Mouse (Mus musculus): Measurements from ENCODE around the gene Ppp2r5b. TPM values are rescaled to one million over a fixed set of nuclear protein-coding genes. Genes with fewer than 3 reads are reported as not detected.

Ppp2r5b gene
- polyA plus RNA-seq (2012; rRNA removed) = 243 and 258 TPM in 2 replicates

DNA sequence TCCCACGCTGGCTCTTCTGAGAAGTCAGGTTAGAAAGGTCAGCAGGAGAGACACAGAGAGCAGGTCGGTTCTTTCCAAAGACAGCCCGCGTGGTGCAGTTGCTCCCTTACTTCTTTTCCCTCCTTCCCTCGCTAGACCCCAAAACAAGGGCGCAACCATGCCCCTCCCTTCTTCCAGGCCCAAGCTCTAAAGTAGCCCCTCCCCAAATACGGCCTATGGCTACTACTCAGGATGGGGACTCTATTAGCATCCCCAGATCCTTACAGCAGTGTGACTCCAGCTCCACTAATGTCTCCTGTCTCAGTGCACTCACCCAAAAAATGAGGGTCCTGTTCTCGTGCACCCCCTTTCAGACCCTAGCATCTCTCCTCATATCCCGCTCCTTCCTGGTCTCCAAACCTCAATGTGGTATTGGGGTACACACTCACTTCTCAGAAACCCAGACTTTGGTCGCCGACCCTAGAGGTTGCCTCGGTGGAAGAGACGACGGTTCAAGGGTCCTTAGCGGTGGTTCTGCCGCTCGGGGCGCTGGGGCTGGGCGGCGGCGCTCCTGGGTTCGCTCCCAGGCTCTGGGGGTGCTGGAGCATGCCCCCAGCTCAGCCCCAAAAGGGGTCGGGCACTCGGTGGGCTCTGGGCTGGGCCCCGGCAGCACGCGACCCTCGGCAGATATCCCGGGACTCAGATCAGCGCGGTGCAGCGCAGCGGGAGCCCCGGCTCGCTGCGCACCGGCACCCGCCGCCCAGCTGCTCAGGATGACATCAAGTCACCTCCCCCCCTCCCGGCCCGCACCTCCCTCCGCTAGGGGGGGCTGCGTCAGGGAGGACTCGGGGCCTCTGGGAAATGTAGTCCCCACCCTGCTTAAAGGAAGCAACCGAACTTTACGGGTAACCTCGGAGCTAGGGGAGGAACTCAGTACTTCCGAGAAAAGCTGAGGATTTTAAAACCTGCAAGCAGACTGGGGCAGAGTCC lies at the start of gene Ppp2r5b:
Gene Ppp2r5b, minus strand, starts transcription at position 789 of the 969 bp plus-strand sequence.
- H3K4me3 ChIP-seq (replicated peaks; ENCODE audit: insufficient read depth, low read depth, low read length) = peak within 1 kb of the TSS; percentile 91
- no peaks in the 10 kb centered on the region for H3K27me3 ChIP-seq (ENCODE audit: control insufficient read depth, insufficient read depth, low read length)
- under 1% methylated on average over 48 of the region's 48 CpGs for WGBS
- H3K4me1 ChIP-seq (ENCODE audit: control insufficient read depth, insufficient read depth, low read length) = peaks cover 20% of the 10 kb centered on the region
- H3K27ac ChIP-seq (ENCODE audit: insufficient read depth, low read length) = peak within 1 kb of the TSS; percentile 93
- TF ChIP-seq POLR2A (IDR thresholded peaks at IDR 0.05; ENCODE audit: borderline replicate concordance, insufficient read depth, low read length) (peak; percentile 62; the same call in 1 of the 2 replicates), CTCF (IDR thresholded peaks at IDR 0.05; ENCODE audit: borderline replicate concordance, insufficient read depth, low read depth, low read length) (no peak)
- DNase-seq = peak; percentile 95 to 96

DNA sequence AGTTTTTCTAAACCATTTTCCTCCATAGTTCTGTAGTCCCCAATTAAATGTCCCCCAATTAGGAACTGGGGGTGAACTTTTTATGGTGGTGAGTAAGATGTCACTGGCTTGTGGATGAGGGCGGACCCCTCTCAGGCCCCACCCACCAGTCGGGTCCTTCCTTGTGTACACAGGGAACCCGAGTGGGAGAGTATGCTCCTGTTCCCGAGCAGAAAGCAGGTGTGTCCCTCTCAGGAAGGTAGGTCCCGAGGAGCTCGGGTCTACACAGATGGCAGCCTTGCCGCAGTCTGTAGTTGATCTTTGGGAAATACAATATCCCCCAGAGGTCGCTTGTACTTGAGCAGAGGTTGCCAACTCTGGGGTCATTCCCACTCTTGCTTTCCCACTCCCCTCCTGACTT lies 49.6 kb upstream of the Ppp2r5b start:
- 50% methylated on average over 8 of the region's 8 CpGs for WGBS
- peak overlapping the region; percentile 80 for H3K27ac ChIP-seq (ENCODE audit: insufficient read depth, low read length)
- TF ChIP-seq CTCF (IDR thresholded peaks at IDR 0.05; ENCODE audit: borderline replicate concordance, insufficient read depth, low read depth, low read length) (no peak), POLR2A (IDR thresholded peaks at IDR 0.05; ENCODE audit: borderline replicate concordance, insufficient read depth, low read length) (no peak)
- H3K4me1 ChIP-seq (ENCODE audit: control insufficient read depth, insufficient read depth, low read length) = peaks cover 75% of the 10 kb centered on the region
- no peak for DNase-seq
- no peak overlapping the region for H3K4me3 ChIP-seq (replicated peaks; ENCODE audit: insufficient read depth, low read depth, low read length)
- no peaks in the 10 kb centered on the region for H3K27me3 ChIP-seq (ENCODE audit: control insufficient read depth, insufficient read depth, low read length)

DNA sequence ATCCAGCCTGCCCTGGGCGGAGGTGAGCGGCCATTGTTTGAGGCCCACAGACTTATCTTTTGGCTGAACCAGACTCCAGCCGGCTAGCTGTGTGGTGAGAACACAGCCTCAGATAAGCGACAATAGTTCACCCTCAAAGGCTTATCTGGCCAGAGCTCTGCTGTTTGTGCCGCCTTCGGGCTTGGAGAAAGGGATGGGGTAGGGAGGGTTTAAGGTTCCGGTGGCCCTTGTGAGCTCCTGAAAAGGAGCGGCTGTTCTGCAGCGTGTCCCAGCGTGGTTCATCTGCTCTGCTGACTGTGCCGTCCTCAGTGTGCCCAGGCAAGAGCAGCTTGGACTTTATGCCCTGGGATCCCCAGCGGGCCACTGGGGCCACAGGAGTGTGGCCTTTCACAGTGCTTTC lies 48.8 kb upstream of the Ppp2r5b start:
- Histone ChIP-seq H3K4me3 (replicated peaks; ENCODE audit: insufficient read depth, low read depth, low read length) (no peak overlapping the region), H3K27ac (ENCODE audit: insufficient read depth, low read length) (no peak overlapping the region; the same call in 1 of the 2 replicates), H3K27me3 (ENCODE audit: control insufficient read depth, insufficient read depth, low read length) (no peaks in the 10 kb centered on the region), H3K4me1 (ENCODE audit: control insufficient read depth, insufficient read depth, low read length) (peaks cover 72% of the 10 kb centered on the region)
- no peak for DNase-seq
- TF ChIP-seq CTCF (IDR thresholded peaks at IDR 0.05; ENCODE audit: borderline replicate concordance, insufficient read depth, low read depth, low read length) (no peak), POLR2A (IDR thresholded peaks at IDR 0.05; ENCODE audit: borderline replicate concordance, insufficient read depth, low read length) (no peak)
- 83% methylated on average over 12 of the region's 12 CpGs for WGBS

DNA sequence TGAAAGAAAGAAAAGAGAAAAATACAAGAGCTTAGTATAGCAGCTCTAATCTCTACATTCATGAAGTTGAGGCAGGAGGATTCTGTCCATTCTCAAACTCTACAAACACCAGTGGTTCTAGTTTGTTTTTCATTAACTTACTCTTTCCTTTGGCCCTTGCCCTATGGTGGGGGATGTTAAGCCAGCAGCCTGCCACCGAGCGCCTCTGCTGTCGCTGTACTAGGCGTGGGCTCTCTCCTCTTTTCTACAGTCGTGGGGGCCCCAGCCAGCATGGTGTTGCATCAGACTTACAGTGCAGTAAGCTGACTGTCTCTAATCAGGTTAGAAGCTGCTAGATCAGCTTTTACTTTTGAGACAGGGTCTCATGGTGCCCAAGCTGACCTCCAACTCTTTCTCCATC lies 47.3 kb upstream of the Ppp2r5b start:
- no peak for TF ChIP-seq POLR2A (IDR thresholded peaks at IDR 0.05; ENCODE audit: borderline replicate concordance, insufficient read depth, low read length)
- no peak for TF ChIP-seq CTCF (IDR thresholded peaks at IDR 0.05; ENCODE audit: borderline replicate concordance, insufficient read depth, low read depth, low read length)
- Histone ChIP-seq H3K27me3 (ENCODE audit: control insufficient read depth, insufficient read depth, low read length) (no peaks in the 10 kb centered on the region), H3K4me1 (ENCODE audit: control insufficient read depth, insufficient read depth, low read length) (peaks cover 65% of the 10 kb centered on the region), H3K4me3 (replicated peaks; ENCODE audit: insufficient read depth, low read depth, low read length) (no peak overlapping the region), H3K27ac (ENCODE audit: insufficient read depth, low read length) (no peak overlapping the region)
- WGBS = 28% methylated on average over 5 of the region's 5 CpGs
- DNase-seq = no peak

DNA sequence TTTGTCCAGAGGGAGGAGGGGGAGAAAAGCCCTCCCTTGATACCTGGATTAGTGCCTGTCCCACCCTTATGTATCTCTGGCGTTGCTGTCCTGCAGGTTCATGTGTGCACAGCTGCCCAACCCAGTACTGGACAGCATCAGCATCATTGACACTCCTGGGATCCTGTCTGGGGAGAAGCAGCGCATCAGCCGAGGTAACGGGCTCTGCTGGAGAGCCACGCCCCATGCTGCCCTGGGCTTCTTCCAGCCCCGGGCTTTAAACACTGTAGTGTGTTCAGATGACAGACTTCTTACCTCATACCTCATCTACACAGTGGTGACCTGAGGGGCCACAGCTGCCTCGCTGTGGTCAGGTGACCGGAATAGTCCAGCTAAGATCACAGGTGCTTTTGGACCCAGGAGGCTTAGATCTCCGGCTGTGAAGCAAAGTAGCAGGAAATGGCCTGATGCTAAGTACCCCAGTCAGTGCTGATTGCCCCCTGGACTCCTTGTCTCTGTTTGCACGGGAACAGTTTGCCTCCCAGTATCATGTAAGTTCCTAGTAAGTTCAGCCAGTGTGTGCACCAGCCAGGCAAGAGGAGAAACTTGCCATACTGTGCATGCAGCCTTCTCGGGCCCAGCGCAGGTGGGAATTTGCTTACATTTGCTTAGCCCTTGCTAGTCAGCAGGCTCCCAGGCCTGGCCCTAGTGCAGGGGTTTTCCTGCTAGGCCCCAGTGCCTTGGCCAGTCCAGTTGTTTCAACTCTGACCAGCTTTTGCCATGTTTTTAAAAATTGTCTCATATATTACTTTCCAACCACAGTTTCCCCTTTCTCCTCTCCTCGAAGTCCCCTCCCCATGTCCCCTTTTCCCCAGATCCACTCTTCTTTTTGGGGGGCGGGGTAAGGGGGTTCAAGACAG lies 45.7 kb upstream of the Ppp2r5b start:
- TF ChIP-seq CTCF (IDR thresholded peaks at IDR 0.05; ENCODE audit: borderline replicate concordance, insufficient read depth, low read depth, low read length) = no peak
- TF ChIP-seq POLR2A (IDR thresholded peaks at IDR 0.05; ENCODE audit: borderline replicate concordance, insufficient read depth, low read length) = no peak
- 59% methylated on average over 14 of the region's 14 CpGs for WGBS
- peaks cover 49% of the 10 kb centered on the region for H3K4me1 ChIP-seq (ENCODE audit: control insufficient read depth, insufficient read depth, low read length)
- DNase-seq = no peak
- no peak overlapping the region for H3K4me3 ChIP-seq (replicated peaks; ENCODE audit: insufficient read depth, low read depth, low read length)
- no peak overlapping the region for H3K27ac ChIP-seq (ENCODE audit: insufficient read depth, low read length)
- H3K27me3 ChIP-seq (ENCODE audit: control insufficient read depth, insufficient read depth, low read length) = no peaks in the 10 kb centered on the region

DNA sequence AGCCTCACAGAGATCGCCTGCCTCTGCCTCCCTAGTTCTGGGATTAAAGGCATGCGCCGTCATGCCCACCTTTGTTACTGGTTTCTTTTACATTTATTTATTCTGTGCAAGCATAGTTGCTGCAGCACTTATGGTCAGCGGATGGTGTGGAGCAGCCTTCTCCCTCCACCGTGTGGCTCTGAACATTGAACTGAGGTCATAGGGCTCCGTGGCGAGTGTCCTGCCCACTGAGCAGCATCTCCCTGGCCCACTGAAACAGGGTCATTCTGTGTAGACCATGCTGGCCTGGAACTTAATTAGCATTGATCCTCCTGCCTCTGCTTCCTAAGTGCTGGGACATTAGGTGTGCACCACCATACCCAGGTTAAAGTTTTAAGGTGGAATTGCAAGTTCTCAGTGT lies 44.9 kb upstream of the Ppp2r5b start:
- 60% methylated on average over 7 of the region's 7 CpGs for WGBS

DNA sequence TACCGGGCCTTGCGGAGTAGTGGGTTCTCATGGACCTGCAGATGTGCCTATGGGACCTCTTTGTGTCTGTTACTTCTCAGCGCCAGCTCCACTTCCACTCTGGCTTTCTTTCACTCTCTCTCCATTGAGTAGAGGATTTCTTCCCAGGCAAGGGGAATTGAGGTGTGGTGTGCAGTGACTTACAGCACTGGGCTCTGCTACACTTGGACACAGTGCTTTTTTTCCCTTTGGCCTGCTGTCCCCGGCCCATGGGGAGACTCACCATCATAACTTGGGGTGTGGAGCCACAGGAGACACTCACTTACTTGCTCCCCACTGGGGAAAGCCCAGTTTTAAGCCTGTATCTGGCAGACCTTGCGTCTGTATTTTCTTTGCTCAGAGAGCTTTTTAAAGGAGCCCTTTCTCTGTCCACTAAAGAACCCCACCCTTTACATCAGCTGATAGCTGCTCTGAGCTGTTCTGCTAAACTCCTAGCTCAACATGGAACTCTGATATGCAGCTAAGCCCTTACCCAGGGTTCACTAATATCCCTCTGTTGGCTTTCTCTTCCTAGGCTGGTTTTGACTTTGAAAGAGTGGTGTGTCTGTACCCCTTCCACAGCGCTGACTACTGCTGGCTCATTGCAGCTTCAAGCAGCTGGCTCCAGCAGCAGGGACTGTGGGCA lies 43.9 kb upstream of the Ppp2r5b start:
- no peak for TF ChIP-seq POLR2A (IDR thresholded peaks at IDR 0.05; ENCODE audit: borderline replicate concordance, insufficient read depth, low read length)
- TF ChIP-seq CTCF (IDR thresholded peaks at IDR 0.05; ENCODE audit: borderline replicate concordance, insufficient read depth, low read depth, low read length) = no peak
- Histone ChIP-seq H3K4me1 (ENCODE audit: control insufficient read depth, insufficient read depth, low read length) (peaks cover 40% of the 10 kb centered on the region), H3K4me3 (replicated peaks; ENCODE audit: insufficient read depth, low read depth, low read length) (peak overlapping the region; percentile 93), H3K27ac (ENCODE audit: insufficient read depth, low read length) (no peak overlapping the region; the same call in 1 of the 2 replicates), H3K27me3 (ENCODE audit: control insufficient read depth, insufficient read depth, low read length) (no peaks in the 10 kb centered on the region)
- 34% methylated on average over 6 of the region's 6 CpGs for WGBS
- peak in 1 of 2 experiments; percentile 35 for DNase-seq

More for the DNA sequence above, 44.9 kb upstream of the Ppp2r5b start:
- TF ChIP-seq POLR2A (IDR thresholded peaks at IDR 0.05; ENCODE audit: borderline replicate concordance, insufficient read depth, low read length) = no peak
- no peak for TF ChIP-seq CTCF (IDR thresholded peaks at IDR 0.05; ENCODE audit: borderline replicate concordance, insufficient read depth, low read depth, low read length)
- Histone ChIP-seq H3K27me3 (ENCODE audit: control insufficient read depth, insufficient read depth, low read length) (no peaks in the 10 kb centered on the region), H3K27ac (ENCODE audit: insufficient read depth, low read length) (no peak overlapping the region), H3K4me3 (replicated peaks; ENCODE audit: insufficient read depth, low read depth, low read length) (peak overlapping the region; percentile 16), H3K4me1 (ENCODE audit: control insufficient read depth, insufficient read depth, low read length) (peaks cover 46% of the 10 kb centered on the region)
- DNase-seq = no peak
